Mouse (Mus musculus) kidney, adult 2 months (tissue): Measurements from ENCODE around the gene Abhd2.

Experiments
- CTCF ChIP-seq: fragments of 200-500 bp; conservative IDR thresholded peaks from 2 replicates; pipeline ENCODE4 v1.5.1; 2011; ENCODE audit warnings: low read depth, mild to moderate bottlenecking, control low read depth, low read length, moderate library complexity, mixed read lengths; ENCODE audit not compliant: insufficient read depth, insufficient read length
- POLR2A ChIP-seq: fragments of 200-500 bp; IDR thresholded peaks from one replicate; pipeline ENCODE4 v1.6.1; 2011; ENCODE audit warnings: low read depth, low read length, control low read depth

DNA sequence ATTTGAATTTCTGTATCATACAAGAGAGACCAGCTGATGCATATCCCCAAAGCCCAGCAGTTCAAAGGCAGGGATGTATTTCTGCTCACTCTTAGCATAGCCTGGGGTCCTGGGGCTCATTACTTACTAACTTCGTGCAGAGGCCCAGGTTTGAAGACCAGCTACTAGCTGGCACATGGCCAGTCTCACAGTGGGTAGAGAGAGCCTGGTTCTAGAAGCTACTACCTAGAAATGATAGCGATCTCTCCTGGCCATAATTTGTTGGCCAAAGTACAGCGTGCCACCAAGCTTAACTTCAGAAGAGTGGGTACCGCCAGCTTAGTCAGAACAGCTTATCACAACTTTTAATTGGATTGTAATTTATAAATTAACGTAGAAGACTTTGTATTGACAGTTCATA lies 55.8 kb downstream of the Abhd2 start:
- TF ChIP-seq POLR2A, result no peak
- no peak for TF ChIP-seq CTCF
